Mouse (Mus musculus) MEL (cell line): Measurements from ENCODE around the gene Mospd2. TPM values are rescaled to one million over a fixed set of nuclear protein-coding genes. Genes with fewer than 3 reads are reported as not detected.

Experiments used
- DNase-seq: peaks from one replicate; pipeline ENCODE4 v3.0.0; 2011; ENCODE audit warnings: low read depth, low spot score
- H3K27ac ChIP-seq: 2 replicates; pipeline ENCODE4 v1.5.1; 2012; ENCODE audit warnings: low read depth, mild to moderate bottlenecking, control low read depth, low read length, moderate library complexity; ENCODE audit not compliant: control insufficient read depth
- H3K27me3 ChIP-seq, 2 experiments: fragments of 150-350 bp in 1 of 2; sonication (generic) in 1 of 2; 2 replicates each; pipeline ENCODE4 v1.6.1; 2012; ENCODE audit warnings: low read length in 2 of 2, mild to moderate bottlenecking in 2 of 2, improper control_type of control experiment in 1 of 2, moderate library complexity in 1 of 2; ENCODE audit not compliant: insufficient read depth in 2 of 2, control insufficient read depth in 1 of 2
- H3K36me3 ChIP-seq, 2 experiments: 2 replicates each; pipeline ENCODE4 v1.6.1; 2012 to 2014; ENCODE audit warnings: low read length in 2 of 2, improper control_type of control experiment in 1 of 2, inconsistent platforms in 1 of 2, mild to moderate bottlenecking in 1 of 2; ENCODE audit not compliant: insufficient read depth in 2 of 2, control insufficient read depth in 1 of 2
- H3K4me1 ChIP-seq, 2 experiments: fragments of 150-350 bp in 1 of 2; sonication (generic) in 1 of 2; 2 replicates each; pipeline ENCODE4 v1.6.1; 2012; ENCODE audit warnings: low read length in 2 of 2, improper control_type of control experiment in 1 of 2, mild to moderate bottlenecking in 1 of 2; ENCODE audit not compliant: insufficient read depth in 2 of 2, control insufficient read depth in 1 of 2
- H3K4me3 ChIP-seq, 2 experiments: fragments of 150-350 bp in 1 of 2; sonication (generic) in 1 of 2; 2 replicates each; pipeline ENCODE4 v1.5.1; 2012; ENCODE audit warnings: low read depth in 2 of 2, low read length in 2 of 2, mild to moderate bottlenecking in 2 of 2, moderate library complexity in 2 of 2, control low read depth in 1 of 2, improper control_type of control experiment in 1 of 2; ENCODE audit not compliant: control insufficient read depth in 1 of 2, insufficient read depth in 1 of 2
- H3K79me2 ChIP-seq: 2 replicates; pipeline ENCODE4 v1.6.1; 2012; ENCODE audit warnings: mild to moderate bottlenecking, low read length, moderate library complexity; ENCODE audit not compliant: control insufficient read depth, poor library complexity, insufficient read depth
- H3K9ac ChIP-seq: 2 replicates; pipeline ENCODE4 v1.6.1; 2012; ENCODE audit warnings: low read depth, mild to moderate bottlenecking, control low read depth, low read length, moderate library complexity; ENCODE audit not compliant: control insufficient read depth, poor library complexity, severe bottlenecking
- H3K9me3 ChIP-seq: fragments of 150-350 bp; sonication (generic); replicated peaks from 2 replicates; pipeline ENCODE4 v1.6.1; 2012; ENCODE audit warnings: mild to moderate bottlenecking, low read length, improper control_type of control experiment, moderate library complexity; ENCODE audit not compliant: insufficient read depth
- CTCF ChIP-seq, 3 experiments: IDR thresholded peaks in 2 of 3; conservative IDR thresholded peaks in 1 of 3; 2 replicates each; pipeline ENCODE4 v1.5.1; 2011 to 2012; ENCODE audit warnings: low read length in 3 of 3, low read depth in 2 of 3, mild to moderate bottlenecking in 2 of 3, improper control_type of control experiment in 1 of 3, inconsistent platforms in 1 of 3, mixed read lengths in 1 of 3, moderate library complexity in 1 of 3; ENCODE audit not compliant: control insufficient read depth in 1 of 3, insufficient read depth in 1 of 3, poor library complexity in 1 of 3, severe bottlenecking in 1 of 3
- EP300 ChIP-seq, 2 experiments: IDR thresholded peaks; 2 replicates each; pipeline ENCODE4 v1.6.1; 2011; ENCODE audit warnings: improper control_type of control experiment in 2 of 2, low read length in 2 of 2, low read depth in 1 of 2, mild to moderate bottlenecking in 1 of 2
- ETS1 ChIP-seq: IDR thresholded peaks from 2 replicates; pipeline ENCODE4 v1.6.1; 2012; ENCODE audit warnings: low read depth, mild to moderate bottlenecking, inconsistent platforms, low read length, improper control_type of control experiment, moderate library complexity
- GABPA ChIP-seq: IDR thresholded peaks from 2 replicates; pipeline ENCODE4 v1.6.1; 2012; ENCODE audit warnings: low read depth, mild to moderate bottlenecking, inconsistent platforms, low read length, improper control_type of control experiment, moderate library complexity
- JUND ChIP-seq: IDR thresholded peaks from 2 replicates; pipeline ENCODE4 v1.6.1; 2011; ENCODE audit warnings: low read depth, mild to moderate bottlenecking, improper control_type of control experiment, low read length
- KAT2A ChIP-seq: conservative IDR thresholded peaks from 2 replicates; pipeline ENCODE4 v1.6.1; 2012; ENCODE audit warnings: low read depth, low read length, improper control_type of control experiment, inconsistent platforms
- MAFK ChIP-seq: IDR thresholded peaks from 2 replicates; pipeline ENCODE4 v1.6.1; 2011; ENCODE audit warnings: low read depth, mild to moderate bottlenecking, low read length, improper control_type of control experiment, borderline replicate concordance
- MAZ ChIP-seq: IDR thresholded peaks from 2 replicates; pipeline ENCODE4 v1.6.1; 2012; ENCODE audit warnings: low read depth, mild to moderate bottlenecking, inconsistent platforms, low read length, improper control_type of control experiment
- MEF2A ChIP-seq: IDR thresholded peaks from 2 replicates; pipeline ENCODE4 v1.6.1; 2014; ENCODE audit warnings: low read depth, mild to moderate bottlenecking, inconsistent platforms, low read length, improper control_type of control experiment; ENCODE audit not compliant: poor library complexity, insufficient replicate concordance, severe bottlenecking; ENCODE audit errors: extremely low read depth
- MXI1 ChIP-seq: IDR thresholded peaks from 2 replicates; pipeline ENCODE4 v1.6.1; 2011; ENCODE audit warnings: mild to moderate bottlenecking, low read depth, low read length, improper control_type of control experiment
- MYC ChIP-seq: IDR thresholded peaks from 2 replicates; pipeline ENCODE4 v1.6.1; 2011; ENCODE audit warnings: low read depth, mild to moderate bottlenecking, low read length, improper control_type of control experiment, moderate library complexity
- NELFE ChIP-seq: IDR thresholded peaks from 2 replicates; pipeline ENCODE4 v1.6.1; 2011; ENCODE audit warnings: low read depth, low read length, improper control_type of control experiment
- NRF1 ChIP-seq: IDR thresholded peaks from 2 replicates; pipeline ENCODE4 v1.6.1; 2014; ENCODE audit warnings: low read depth, mild to moderate bottlenecking, inconsistent platforms, low read length, improper control_type of control experiment, moderate library complexity; ENCODE audit not compliant: poor library complexity, insufficient read depth, severe bottlenecking
- POLR2AphosphoS5 ChIP-seq: IDR thresholded peaks from 2 replicates; pipeline ENCODE4 v1.6.1; 2012; ENCODE audit warnings: low read depth, borderline replicate concordance, mild to moderate bottlenecking, inconsistent platforms, low read length, moderate library complexity, mixed read lengths
- RAD21 ChIP-seq: IDR thresholded peaks from 2 replicates; pipeline ENCODE4 v1.6.1; 2011; ENCODE audit warnings: mild to moderate bottlenecking, low read depth, low read length, improper control_type of control experiment
- RCOR1 ChIP-seq: IDR thresholded peaks from 2 replicates; pipeline ENCODE4 v1.6.1; 2012; ENCODE audit warnings: low read depth, mild to moderate bottlenecking, inconsistent platforms, low read length, improper control_type of control experiment
- TBP ChIP-seq: IDR thresholded peaks from 2 replicates; pipeline ENCODE4 v1.8.0; 2011; ENCODE audit warnings: low read depth, low read length, improper control_type of control experiment
- USF1 ChIP-seq: IDR thresholded peaks from 2 replicates; pipeline ENCODE4 v1.6.1; 2014; ENCODE audit warnings: low read depth, mild to moderate bottlenecking, inconsistent platforms, low read length, improper control_type of control experiment, moderate library complexity
- USF2 ChIP-seq, 2 experiments: IDR thresholded peaks; 2 replicates each; pipeline ENCODE4 v1.6.1; 2011 to 2012; ENCODE audit warnings: improper control_type of control experiment in 2 of 2, low read length in 2 of 2, borderline replicate concordance in 1 of 2, inconsistent platforms in 1 of 2, low read depth in 1 of 2, mild to moderate bottlenecking in 1 of 2; ENCODE audit not compliant: insufficient read depth in 1 of 2
- ZC3H11A ChIP-seq: IDR thresholded peaks from 2 replicates; pipeline ENCODE4 v1.6.1; 2012; ENCODE audit warnings: low read depth, mild to moderate bottlenecking, inconsistent platforms, low read length, improper control_type of control experiment
- ZMIZ1 ChIP-seq: IDR thresholded peaks from 2 replicates; pipeline ENCODE4 v1.6.1; 2012; ENCODE audit warnings: low read depth, mild to moderate bottlenecking, inconsistent platforms, low read length, improper control_type of control experiment, moderate library complexity
- polyA plus RNA-seq, 2 experiments: library from polyadenylated mRNA; stranded (reverse) in 1 of 2; unstranded in 1 of 2; fragments of >175 nt in 1 of 2; fragments of >200 nt in 1 of 2; gene quantifications; 2 replicates each; pipeline versions ENCODE4 v1.2.1 to v1.2.4; 2012; ENCODE audit warnings: low replicate concordance in 2 of 2, low read depth in 1 of 2; ENCODE audit not compliant: insufficient read length in 2 of 2, insufficient read depth in 1 of 2, missing spikeins in 1 of 2
- total RNA-seq: library from RNA; depleted of rRNA; stranded (reverse); fragments of 300-350 nt; gene quantifications from 2 replicates; pipeline ENCODE4 v1.2.3, GENCODE M21; 2012

Gene Mospd2
- total and polyA plus RNA-seq, 3 experiments = 8.2 to 8.9 TPM; not detected in 1

DNA sequence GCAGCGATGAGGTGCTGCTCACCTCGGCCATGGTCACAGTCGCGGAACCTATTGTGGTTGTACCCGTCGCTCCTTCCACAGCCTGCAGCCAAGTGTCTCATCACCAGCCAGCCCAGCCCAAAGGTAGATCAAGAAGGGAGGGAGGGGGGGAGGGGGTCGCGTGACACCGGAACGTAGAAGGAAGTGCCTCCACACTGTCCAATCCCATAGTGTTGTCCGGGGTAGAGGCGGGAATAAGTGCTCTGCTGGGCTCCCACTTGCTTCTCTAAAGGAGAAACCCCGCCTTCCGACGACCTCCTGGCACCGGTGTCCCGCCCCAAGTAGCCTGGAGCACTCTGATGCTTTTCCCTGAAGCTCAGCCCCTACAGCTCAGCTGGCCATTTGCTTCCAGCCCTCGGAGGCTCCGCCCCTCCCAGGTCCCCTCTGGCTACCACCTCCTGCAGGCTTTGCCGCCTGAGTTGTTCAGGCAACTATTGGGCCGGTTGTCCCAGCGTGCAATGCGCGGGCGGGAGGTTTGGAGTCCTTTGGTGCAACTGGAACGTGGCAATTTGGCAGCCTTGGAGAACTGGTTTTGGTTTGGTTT lies at the start of gene Mospd2, which contains the start of gene Fancb (continued):
- TF ChIP-seq GABPA = no peak
- TF ChIP-seq USF2 (IDR thresholded peaks at IDR 0.05; ENCODE audit: borderline replicate concordance in 1 of 2, insufficient read depth in 1 of 2, low read depth in 1 of 2, low read length in 2 of 2) = no peak
- TF ChIP-seq RCOR1 = no peak
- TF ChIP-seq, all 39 proteins: peak for 16

GRCm38 (mm10) chrX:165004779-165005324 lies 24.7 kb upstream of the Mospd2 start, which contains the start of gene Gm17604:
TSS of gene Gm17604 (minus strand) at chrX:165004829.
- H3K9ac ChIP-seq = no peak within 1 kb of the TSS
- H3K79me2 ChIP-seq = no peaks in the 10 kb centered on the region
- TF ChIP-seq POLR2AphosphoS5 (no peak), NRF1 (no peak), JUND (no peak), ZC3H11A (no peak), KAT2A (no peak), MAFK (no peak), MEF2A (no peak), NELFE (no peak), CTCF (IDR thresholded peaks at IDR 0.05 in 2 of 3, conservative IDR thresholded peaks at IDR 0.05 in 1 of 3; ENCODE audit: control insufficient read depth in 1 of 3, insufficient read depth in 1 of 3, low read depth in 2 of 3, low read length in 3 of 3, poor library complexity in 1 of 3, severe bottlenecking in 1 of 3) (no peak), MXI1 (no peak)
- TF ChIP-seq, all 39 proteins: peak for 0
- no peak for DNase-seq
- H3K27me3 ChIP-seq = no peaks in the 10 kb centered on the region
- H3K4me3 ChIP-seq = no peak within 1 kb of the TSS
- H3K27ac ChIP-seq = no peak within 1 kb of the TSS
- no peaks in the 10 kb centered on the region for H3K36me3 ChIP-seq
- H3K9me3 ChIP-seq = no peaks in the 10 kb centered on the region
- no peaks in the 10 kb centered on the region for H3K4me1 ChIP-seq

- H3K79me2 ChIP-seq = no peaks in the 10 kb centered on the region
- no peak for DNase-seq
- TF ChIP-seq MYC (no peak), ZMIZ1 (no peak), CTCF (IDR thresholded peaks at IDR 0.05 in 2 of 3, conservative IDR thresholded peaks at IDR 0.05 in 1 of 3; ENCODE audit: control insufficient read depth in 1 of 3, insufficient read depth in 1 of 3, low read depth in 2 of 3, low read length in 3 of 3, poor library complexity in 1 of 3, severe bottlenecking in 1 of 3) (no peak), RCOR1 (no peak), ZC3H11A (no peak), MAZ (no peak), MEF2A (no peak), RAD21 (no peak), USF1 (no peak), EP300 (IDR thresholded peaks at IDR 0.05; ENCODE audit: low read depth in 1 of 2, low read length in 2 of 2) (no peak), MXI1 (no peak), POLR2AphosphoS5 (no peak), ETS1 (no peak), TBP (no peak)
- TF ChIP-seq, all 39 proteins: peak for 0
Measured at GRCm38 (mm10) chrX:165003141-165003540, 23.0 kb upstream of the Mospd2 start.

More at GRCm38 (mm10) chrX:165003141-165003540, 23.0 kb upstream of the Mospd2 start:
- Histone ChIP-seq H3K27ac (no peak overlapping the region), H3K4me1 (no peaks in the 10 kb centered on the region), H3K9me3 (no peaks in the 10 kb centered on the region), H3K27me3 (no peaks in the 10 kb centered on the region), H3K9ac (no peak overlapping the region), H3K4me3 (no peak overlapping the region), H3K36me3 (no peaks in the 10 kb centered on the region)
